Mouse (Mus musculus): ENCODE measurements at regions not wholly inside any gene's neighbourhood (a gene's known extent, or its start where the extent isn't known, plus 50 kb on each side); places are given as distances from the start of the nearest gene placed in this dataset.
A peak's percentile ranks its signal among the peaks of the same experiment; 100 is the strongest.

DNA sequence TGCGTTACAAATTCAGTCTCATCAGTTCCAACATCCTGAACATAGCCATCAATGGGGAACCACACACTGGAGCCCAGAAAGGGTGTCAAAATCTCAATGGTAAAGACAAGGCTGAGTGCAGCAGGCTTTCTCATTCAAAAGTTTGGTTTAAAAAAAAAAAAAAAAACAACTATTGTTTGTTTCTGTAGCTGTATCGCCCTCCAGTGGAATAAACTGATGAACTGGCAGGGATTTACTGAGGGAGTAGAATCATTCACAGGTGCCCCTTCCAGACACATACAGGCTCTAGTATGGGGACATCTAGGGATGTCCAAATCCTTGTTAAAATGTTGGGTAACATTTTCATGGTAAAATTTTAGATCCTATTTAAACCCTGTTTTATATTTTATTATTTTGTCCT lies 361.6 kb upstream of the Lmcd1 start:
- TF ChIP-seq POLR2A (IDR thresholded peaks at IDR 0.05; ENCODE audit: borderline replicate concordance, extremely low read depth, insufficient read depth, insufficient read length, poor library complexity, severe bottlenecking) (no peak), CTCF (IDR thresholded peaks at IDR 0.05; ENCODE audit: borderline replicate concordance, extremely low read depth, insufficient read depth, insufficient read length) (peak; percentile 22; the same call in 1 of the 2 replicates)

All from brain, embryonic 14.5 days (tissue).